Mouse (Mus musculus) erythroblast, adult 5-6 weeks (primary cell): ENCODE results near the gene Cdk5rap1. TPM values are rescaled to one million over a fixed set of nuclear protein-coding genes. Genes with fewer than 3 reads are reported as not detected.

ENCODE experiments used
- ATAC-seq: replicated peaks from 2 replicates; pipeline ENCODE4 v1.8.0; 2016; ENCODE audit warnings: moderate number of reproducible peaks, mild to moderate bottlenecking, moderate TSS enrichment, inconsistent platforms; ENCODE audit not compliant: poor library complexity, low FRiP score, severe bottlenecking
- total RNA-seq, 2 experiments: library from RNA; stranded (forward) in 1 of 2; stranded (reverse) in 1 of 2; fragments of 150-400 nt in 1 of 2; fragments of 200-764, 138-1000 nt in 1 of 2; gene quantifications; 2 replicates each; pipeline versions ENCODE4 v1.2.3 to v1.2.4; 2015 to 2017; ENCODE audit warnings: low replicate concordance in 2 of 2

Cdk5rap1 gene
- total RNA-seq (2015; ENCODE audit: low replicate concordance) (5.9 and 13.1 TPM in 2 replicates), total RNA-seq (2017; ENCODE audit: low replicate concordance) (12.7 and 21.5 TPM in 2 replicates)

DNA sequence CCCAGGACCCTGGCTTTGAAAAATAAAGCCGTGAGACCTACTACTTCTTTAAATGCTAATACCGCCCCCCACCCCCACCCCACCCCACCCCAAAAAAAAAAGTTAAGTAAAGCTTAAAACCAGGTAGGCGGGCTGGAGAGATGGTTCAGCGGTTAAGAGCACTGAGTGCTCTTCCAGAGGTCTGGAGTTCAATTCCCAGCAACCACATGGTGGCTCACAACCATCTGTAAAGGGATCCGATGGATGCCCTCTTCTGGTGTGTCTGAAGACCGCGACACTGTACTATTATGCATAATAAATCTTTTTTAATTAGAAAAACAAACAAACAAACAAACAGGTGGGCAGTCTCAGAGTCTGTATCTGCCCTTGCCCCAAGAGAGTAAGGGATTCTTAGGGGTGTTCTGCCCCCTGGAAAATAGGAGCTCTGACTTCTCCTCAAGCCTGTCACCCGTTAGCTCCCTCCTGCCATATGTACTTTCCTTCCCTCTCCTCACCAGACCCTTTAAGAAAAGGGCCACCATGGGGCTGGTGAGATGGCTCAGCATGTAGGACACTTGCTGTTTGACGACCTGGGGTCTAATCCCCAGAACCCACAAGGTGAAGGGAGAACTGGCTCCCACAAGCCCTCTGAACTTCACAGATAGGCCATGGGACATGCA lies at the start of gene Cdk5rap1:
Gene Cdk5rap1, minus strand, starts transcription at position 169 of the 659 bp plus-strand sequence.
- ATAC-seq, result no peak

DNA sequence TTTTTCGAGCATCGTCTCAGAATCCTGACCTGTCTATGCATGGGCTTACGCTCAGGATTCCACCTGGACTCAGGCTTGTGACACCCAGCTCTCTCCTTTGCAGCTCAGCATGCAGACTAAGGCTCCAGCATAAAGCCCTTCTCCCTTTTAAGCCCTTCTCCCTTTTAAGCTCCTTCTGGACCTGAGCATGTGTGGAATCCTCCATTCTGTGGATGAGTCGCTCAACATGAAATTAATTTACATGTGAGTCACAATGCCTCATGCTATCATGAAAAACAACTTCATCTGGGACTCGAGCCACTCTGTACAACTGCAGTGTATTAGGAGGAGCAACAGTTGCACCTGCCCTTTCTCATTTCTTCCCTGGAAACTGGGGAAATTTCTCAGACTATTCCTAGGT lies 49.4 kb upstream of the Cdk5rap1 start:
- no peak for ATAC-seq

DNA sequence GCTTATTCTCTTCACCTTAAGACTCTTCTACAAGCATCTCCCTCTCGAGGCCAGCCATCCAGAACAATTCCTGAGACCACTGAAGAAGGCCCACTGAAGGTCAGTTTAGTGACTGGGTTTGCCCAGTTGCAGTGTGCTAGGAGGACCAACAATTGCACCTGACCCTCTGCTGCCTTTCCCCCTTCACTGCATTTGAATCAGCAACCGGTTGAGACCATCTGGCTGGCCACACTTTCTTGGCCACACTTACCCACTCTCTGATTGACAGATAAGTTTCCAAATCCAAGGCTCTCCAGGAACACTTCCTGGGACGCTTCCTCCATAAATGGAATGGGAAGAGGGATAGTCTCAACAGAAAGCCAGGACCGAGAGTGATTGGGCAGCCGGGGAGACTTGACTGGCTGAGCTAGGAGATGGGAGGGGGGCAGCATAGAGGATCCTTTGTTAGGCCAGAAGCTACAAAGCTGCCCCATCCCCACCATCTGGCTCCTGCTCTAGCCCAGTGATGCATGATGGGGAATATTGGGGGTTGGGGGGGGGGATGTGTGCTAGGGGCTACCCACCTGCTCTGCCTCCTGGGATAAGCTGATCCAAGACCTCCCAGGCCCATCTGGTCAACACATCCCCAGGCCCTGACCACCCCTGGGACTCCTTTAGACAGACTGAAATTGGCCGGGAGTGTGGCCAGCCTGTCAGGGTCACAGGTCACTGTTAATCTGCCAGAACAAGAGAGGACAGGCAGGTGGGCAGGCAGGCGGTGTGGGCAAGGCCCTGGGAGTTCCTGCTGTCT lies 48.3 kb upstream of the Cdk5rap1 start:
- ATAC-seq, result no peak

- ATAC-seq, result no peak
Measured at GRCm38 (mm10) chr2:154419631-154420515, 47.1 kb upstream of the Cdk5rap1 start.

DNA sequence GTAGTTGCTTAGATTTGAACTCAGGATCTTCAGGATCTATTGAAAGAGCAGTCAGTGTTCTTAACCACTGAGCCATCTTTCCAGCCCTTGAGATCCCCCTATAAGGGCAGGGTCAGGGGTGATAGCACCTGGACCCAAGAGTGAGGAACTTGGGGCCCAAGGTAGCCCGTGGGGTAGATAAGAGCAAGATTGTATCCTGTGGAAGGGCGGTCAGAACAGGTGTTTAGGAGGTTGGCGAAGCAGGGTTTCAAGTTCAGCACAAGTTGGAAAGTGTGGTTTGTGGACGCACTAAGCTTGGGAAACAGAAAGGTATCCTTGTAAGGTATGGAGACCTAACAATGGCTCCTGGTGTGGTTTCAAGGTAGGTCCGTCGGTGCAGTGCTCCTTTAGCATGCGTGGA lies 45.2 kb upstream of the Cdk5rap1 start:
- ATAC-seq, result no peak

- peak; percentile 61; the same call in 1 of the 2 replicates for ATAC-seq
Measured at GRCm38 (mm10) chr2:154417107-154417506, 44.3 kb upstream of the Cdk5rap1 start.

DNA sequence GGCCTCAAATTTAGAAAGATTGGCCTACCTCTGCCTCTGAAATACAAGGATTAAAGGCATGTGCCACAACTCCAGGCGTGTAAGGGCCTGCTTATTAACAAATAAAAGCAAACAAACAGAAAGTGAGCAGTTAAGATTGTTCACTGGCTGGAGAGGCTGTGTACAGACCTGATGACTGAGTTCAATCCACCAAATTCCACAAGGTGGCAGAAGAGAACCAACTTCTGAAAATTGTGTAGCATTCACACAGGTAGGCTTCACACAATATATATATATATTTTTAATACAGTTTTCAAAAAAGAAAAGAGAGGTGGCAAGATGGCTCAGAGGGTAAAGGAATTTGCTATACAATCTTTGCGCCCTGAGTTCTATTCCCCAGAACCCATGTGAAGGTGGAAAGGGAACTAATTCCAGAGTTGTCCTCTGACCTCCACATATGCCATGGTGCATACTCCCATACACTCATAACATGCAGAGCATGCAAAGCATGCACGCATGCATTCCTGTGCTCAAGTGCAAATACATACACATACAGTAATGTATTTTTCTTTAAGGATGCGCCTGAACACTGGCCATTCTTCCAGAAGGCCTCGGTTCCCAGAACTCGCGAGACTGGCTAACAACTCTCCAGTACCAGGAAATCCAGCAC lies 39.3 kb upstream of the Cdk5rap1 start:
- ATAC-seq, result no peak

DNA sequence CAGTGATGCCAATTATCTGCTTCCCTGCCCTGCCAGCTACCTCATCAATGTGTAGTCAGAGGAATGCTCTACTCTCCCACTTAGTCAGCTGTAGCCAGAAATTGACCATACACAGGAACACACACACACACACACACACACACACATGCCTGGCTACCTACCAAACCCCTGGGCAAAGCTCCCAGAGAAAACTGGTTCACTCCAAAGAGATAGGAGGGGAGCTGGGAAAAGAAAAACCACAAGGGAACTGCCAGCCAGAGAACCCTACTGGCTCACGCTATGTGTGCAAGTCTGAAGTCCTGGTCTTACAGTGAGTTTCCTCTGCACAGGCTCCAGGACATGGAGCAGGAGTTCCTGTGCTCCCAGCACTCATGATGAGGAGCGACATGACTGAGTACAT lies 37.5 kb upstream of the Cdk5rap1 start:
- no peak for ATAC-seq

- peak; percentile 86 for ATAC-seq
Measured at GRCm38 (mm10) chr2:154407643-154408445, 35.0 kb upstream of the Cdk5rap1 start, which contains the start of gene Snta1. Gene Snta1 (minus strand): TSS chr2:154408099.

GRCm38 (mm10) chr2:154407063-154407642 lies 34.3 kb upstream of the Cdk5rap1 start:
- no peak for ATAC-seq

GRCm38 (mm10) chr2:154405447-154405994 lies 32.7 kb upstream of the Cdk5rap1 start:
- ATAC-seq, result no peak

- ATAC-seq, result no peak
Measured at GRCm38 (mm10) chr2:154402811-154403210, 30.0 kb upstream of the Cdk5rap1 start.

- no peak for ATAC-seq
Measured at GRCm38 (mm10) chr2:154401976-154402375, 29.2 kb upstream of the Cdk5rap1 start.

DNA sequence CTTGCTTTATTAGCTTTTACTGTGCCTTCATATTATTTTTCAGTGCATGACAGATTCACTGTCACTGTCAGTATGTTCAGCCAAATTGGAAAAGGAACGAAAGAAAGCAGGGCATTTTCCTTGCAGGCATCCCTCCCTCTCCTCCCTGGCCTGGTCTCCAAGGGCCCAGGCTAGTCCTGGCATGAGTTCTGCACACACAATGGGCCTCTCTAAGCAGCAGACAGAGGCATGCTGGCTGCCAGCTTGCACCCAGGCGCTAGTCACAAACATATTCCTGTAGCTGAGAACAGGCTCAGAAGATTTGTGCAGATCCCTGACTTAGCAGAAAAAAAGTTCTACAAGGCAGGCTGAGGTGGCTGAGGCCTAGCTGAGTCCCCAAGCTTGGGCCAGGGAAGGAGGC lies 26.5 kb upstream of the Cdk5rap1 start:
- ATAC-seq, result no peak

DNA sequence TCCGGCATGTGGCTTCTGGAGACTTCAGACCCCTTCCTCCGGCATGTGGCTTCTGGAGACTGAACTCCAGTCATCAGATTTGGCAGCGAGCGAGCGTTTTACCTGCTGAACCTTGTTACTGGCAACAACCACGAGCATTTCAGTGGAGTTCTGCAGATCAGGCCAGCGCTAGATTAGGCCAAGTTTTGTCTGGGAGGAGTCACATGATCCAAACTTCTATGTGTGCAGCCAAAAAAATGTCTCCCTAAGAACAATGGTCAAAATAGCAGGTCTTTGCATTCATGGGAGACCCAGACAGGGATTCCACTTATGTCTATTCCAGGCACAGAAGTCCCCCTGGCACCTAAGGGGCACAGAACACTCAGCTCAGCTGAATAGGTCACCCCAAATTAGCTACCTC lies 25.5 kb upstream of the Cdk5rap1 start:
- ATAC-seq, result no peak

- ATAC-seq, result no peak
Measured at GRCm38 (mm10) chr2:154396529-154396928, 23.7 kb upstream of the Cdk5rap1 start.

GRCm38 (mm10) chr2:154394602-154395001 lies 21.8 kb upstream of the Cdk5rap1 start:
- ATAC-seq, result no peak
